Mouse (Mus musculus): ENCODE data around the gene Nme8.

The Nme8 gene

GRCm38 (mm10) chr13:19697790-19698189 lies at the start of gene Nme8:
Gene Nme8, minus strand, starts transcription at chr13:19697794.
- no peak for DNase-seq (ENCODE audit: low spot score in 2 of 2)

- DNase-seq (ENCODE audit: low spot score in 2 of 2) = no peak
These were observed 48.1 kb upstream of the Nme8 start for GRCm38 (mm10) chr13:19745741-19746140.

GRCm38 (mm10) chr13:19744536-19744935 lies 46.9 kb upstream of the Nme8 start:
- no peak for DNase-seq (ENCODE audit: low spot score in 2 of 2)

- no peak for DNase-seq (ENCODE audit: low spot score in 2 of 2)
These were observed 37.0 kb upstream of the Nme8 start for GRCm38 (mm10) chr13:19734597-19734996.

- no peak for DNase-seq (ENCODE audit: low spot score in 2 of 2)
These were observed 33.2 kb upstream of the Nme8 start for GRCm38 (mm10) chr13:19730826-19731225.

- no peak for DNase-seq (ENCODE audit: low spot score in 2 of 2)
These were observed 21.4 kb upstream of the Nme8 start for GRCm38 (mm10) chr13:19718954-19719353.

GRCm38 (mm10) chr13:19717201-19717600 lies 19.6 kb upstream of the Nme8 start:
- no peak for DNase-seq (ENCODE audit: low spot score in 2 of 2)

- no peak for DNase-seq (ENCODE audit: low spot score in 2 of 2)
These were observed 6.2 kb upstream of the Nme8 start for GRCm38 (mm10) chr13:19703806-19704205.

- no peak for DNase-seq (ENCODE audit: low spot score in 2 of 2)
These were observed 4.0 kb upstream of the Nme8 start for GRCm38 (mm10) chr13:19701443-19702078.

GRCm38 (mm10) chr13:19700733-19701442 lies 3.3 kb upstream of the Nme8 start:
- DNase-seq (ENCODE audit: low spot score in 2 of 2) = no peak

- DNase-seq (ENCODE audit: low spot score in 2 of 2) = no peak
These were observed 1.1 kb upstream of the Nme8 start for GRCm38 (mm10) chr13:19698524-19699173.

GRCm38 (mm10) chr13:19690417-19690816 lies 7.2 kb downstream of the Nme8 start:
- DNase-seq (ENCODE audit: low spot score in 2 of 2) = no peak

GRCm38 (mm10) chr13:19689971-19690370 lies 7.6 kb downstream of the Nme8 start:
- no peak for DNase-seq (ENCODE audit: low spot score in 2 of 2)

- no peak for DNase-seq (ENCODE audit: low spot score in 2 of 2)
These were observed 13.6 kb downstream of the Nme8 start for GRCm38 (mm10) chr13:19684007-19684406.

- no peak for DNase-seq (ENCODE audit: low spot score in 2 of 2)
These were observed 14.5 kb downstream of the Nme8 start for GRCm38 (mm10) chr13:19682879-19683640.

GRCm38 (mm10) chr13:19674601-19675000 lies 23.0 kb downstream of the Nme8 start:
- DNase-seq (ENCODE audit: low spot score in 2 of 2) = no peak

- DNase-seq (ENCODE audit: low spot score in 2 of 2) = no peak
These were observed 23.6 kb downstream of the Nme8 start for GRCm38 (mm10) chr13:19674025-19674424.

- DNase-seq (ENCODE audit: low spot score in 2 of 2) = no peak
These were observed 29.0 kb downstream of the Nme8 start for GRCm38 (mm10) chr13:19668355-19669140.

- DNase-seq (ENCODE audit: low spot score in 2 of 2) = no peak
These were observed 45.2 kb downstream of the Nme8 start for GRCm38 (mm10) chr13:19652405-19652804.

GRCm38 (mm10) chr13:19649824-19650223 lies 47.8 kb downstream of the Nme8 start:
- DNase-seq (ENCODE audit: low spot score in 2 of 2) = no peak

- no peak for DNase-seq (ENCODE audit: low spot score in 2 of 2)
These were observed 53.4 kb downstream of the Nme8 start for GRCm38 (mm10) chr13:19644225-19644624.

All from thymus, postnatal 10 days (tissue).